In the genomic region with DNA sequence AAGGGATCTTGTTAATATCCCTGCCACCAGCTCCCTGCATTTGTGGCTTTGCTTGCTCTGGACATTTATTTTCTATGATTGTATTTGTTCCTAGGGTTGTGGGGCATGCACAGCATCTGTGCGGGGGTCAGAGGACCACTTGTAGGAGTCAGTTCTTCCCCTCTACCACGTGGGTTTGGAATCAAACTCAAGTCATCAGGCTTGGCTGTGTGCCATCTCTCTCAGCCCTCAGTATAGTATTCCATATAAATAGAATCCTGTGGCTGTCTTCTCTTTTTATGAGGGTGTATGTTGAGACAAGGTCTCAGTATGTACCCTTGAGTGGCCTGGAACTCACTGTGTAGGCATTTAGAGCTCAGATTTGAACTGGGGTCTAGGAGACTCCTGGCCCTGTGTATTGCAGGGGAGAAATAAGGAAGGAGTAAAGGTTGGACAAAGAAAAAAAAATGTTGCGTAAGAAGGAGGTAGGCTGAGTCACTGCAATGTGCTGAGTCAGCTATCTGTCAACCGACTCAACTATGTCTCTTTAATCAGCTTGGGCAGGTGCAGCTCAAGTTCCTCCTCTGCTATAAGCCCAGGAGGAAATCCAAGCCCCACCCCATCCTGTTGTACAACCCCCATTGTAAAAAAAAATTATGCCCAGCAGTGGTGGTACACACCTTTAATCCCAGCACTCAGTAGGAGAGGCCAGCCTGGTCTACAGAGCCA, we compare ENCODE assay signal across 13 mouse cellular contexts. TPM values are rescaled to one million over a fixed set of nuclear protein-coding genes. Genes with fewer than 3 reads are reported as not detected.
A peak's percentile ranks its signal among the peaks of the same experiment; 100 is the strongest.
DNase-seq lines count a peak whose midpoint lies in the region; ATAC-seq lines count a peak whose summit lies in the region.
"Had no signal": no experiment of that assay in that cellular context is flagged by ENCODE, and none has a peak within 500 bp of the region (broad histone marks: within the 10 kb centered on the region; RNA-seq: fewer than 3 reads in every experiment).

No protein-coding gene starts in this region.

- intact Hi-C loops in left cerebral cortex, postnatal 36 days (cut with DNase I) = no loop called here

- 0 out of 2 replicates have a peak overlapping the region, but pooled peaks have one; percentile 6 for H3K4me2 ChIP-seq in liver, embryonic 12.5 days
- H3K4me2 ChIP-seq in forebrain, embryonic 13.5 days = no peak overlapping the region
- H3K4me2 ChIP-seq: hindbrain, embryonic 13.5 days had no signal

- peaks cover 40% of the 10 kb centered on the region for H3K4me1 ChIP-seq in liver, embryonic 12.5 days
- H3K4me1 ChIP-seq in forebrain, embryonic 13.5 days = peaks cover 20% of the 10 kb centered on the region

- WGBS in liver, embryonic 12.5 days (ENCODE audit: insufficient replicate concordance) = 38% methylated on average over 4 of the region's 4 CpGs
- WGBS in forebrain, embryonic 13.5 days = 85% methylated on average over 4 of the region's 4 CpGs

- peaks cover 34% of the 10 kb centered on the region for H3K27me3 ChIP-seq in liver, embryonic 12.5 days (replicated peaks)
- no peaks in the 10 kb centered on the region for H3K27me3 ChIP-seq in forebrain, embryonic 13.5 days
- H3K27me3 ChIP-seq: hindbrain, embryonic 13.5 days had no signal

- H3K36me3 ChIP-seq in liver, embryonic 12.5 days = no peaks in the 10 kb centered on the region
- H3K36me3 ChIP-seq in forebrain, embryonic 13.5 days (ENCODE audit: poor library complexity, severe bottlenecking) = no peaks in the 10 kb centered on the region
- H3K36me3 ChIP-seq: hindbrain, embryonic 13.5 days had no signal

- DNase-seq in 416B (ENCODE audit: low read depth) = peak; percentile 94
- peak; percentile 43 for DNase-seq in c-Kit-negative CD71-positive TER-119-positive erythroid progenitor cells, embryonic 14.5 days (ENCODE audit: low read depth, low spot score)
- DNase-seq in thymus, adult 18-20 months = peak; percentile 40 to 64
- no peak for DNase-seq in ovary, postnatal 14 days (ENCODE audit: low spot score)
- no peak for DNase-seq in left cerebral cortex, adult 18-20 months (ENCODE audit: low spot score in 2 of 2)
- no peak for DNase-seq in left cerebral cortex, postnatal 36 days (ENCODE audit: low spot score in 2 of 2)
- DNase-seq: adrenal gland, adult 2 months; cerebellum, adult 2 months; kidney, postnatal 10 days had no signal

- ATAC-seq in liver, embryonic 12.5 days = peak; percentile 54; the same call in 1 of the 2 replicates
- ATAC-seq in forebrain, embryonic 13.5 days = no peak

- no peak overlapping the region for H3K9ac ChIP-seq in liver, embryonic 12.5 days
- no peak overlapping the region for H3K9ac ChIP-seq in forebrain, embryonic 13.5 days
- H3K9ac ChIP-seq: hindbrain, embryonic 13.5 days had no signal

- no peaks in the 10 kb centered on the region for H3K9me3 ChIP-seq in liver, embryonic 12.5 days (replicated peaks)
- H3K9me3 ChIP-seq in forebrain, embryonic 13.5 days (replicated peaks) = no peaks in the 10 kb centered on the region
- H3K9me3 ChIP-seq: hindbrain, embryonic 13.5 days; megakaryocyte, embryonic 14.5 days had no signal

- H3K4me3 ChIP-seq in liver, embryonic 12.5 days = no peak overlapping the region
- H3K4me3 ChIP-seq in forebrain, embryonic 13.5 days = no peak overlapping the region
- H3K4me3 ChIP-seq: hindbrain, embryonic 13.5 days; megakaryocyte, embryonic 14.5 days had no signal

- no peak overlapping the region for H3K27ac ChIP-seq in liver, embryonic 12.5 days
- H3K27ac ChIP-seq in forebrain, embryonic 13.5 days = no peak overlapping the region
- H3K27ac ChIP-seq: hindbrain, embryonic 13.5 days had no signal

RNA-seq across cellular contexts. Expression of a gene that starts 3.0 kb away (rescaled TPM):
- 1.7 and 2.3 TPM in 2 replicates for polyA plus RNA-seq in liver, embryonic 12.5 days (2016; fragmentation: Nextera tagmentation; extraction: Ambion mirVana)
- 1 to 10 TPM; 5.3 to 6.7 TPM for total RNA-seq in left cerebral cortex, adult 18-20 months (2021)
- 10 to 100 TPM in 1 of 2 experiments, 1 to 10 TPM in 1; 7.7 to 10.8 TPM for total RNA-seq in left cerebral cortex, postnatal 36 days (2021)
- 7.7 and 9.7 TPM in 2 replicates for polyA plus RNA-seq in forebrain, embryonic 13.5 days (2015; fragmentation: Nextera tagmentation; extraction: Ambion mirVana)

RNA-seq across cellular contexts. Expression of a gene that starts 19.7 kb away (rescaled TPM):
- polyA plus RNA-seq in liver, embryonic 12.5 days (2016; fragmentation: Nextera tagmentation; extraction: Ambion mirVana) = 0.10 and 0.13 TPM in 2 replicates
- total RNA-seq in left cerebral cortex, adult 18-20 months (2021) = under 1 TPM; 0.23 to 0.42 TPM
- under 1 TPM; 0.27 to 0.37 TPM for total RNA-seq in left cerebral cortex, postnatal 36 days (2021)
- 0.08 and 0.10 TPM in 2 replicates for polyA plus RNA-seq in forebrain, embryonic 13.5 days (2015; fragmentation: Nextera tagmentation; extraction: Ambion mirVana)

Comparison
In these comparisons a context has a peak if more than half of its experiments do, and no peak if none do; other contexts are left out.
1. DNase-seq: peak in 416B (single experiment), c-Kit-negative CD71-positive TER-119-positive erythroid progenitor cells, embryonic 14.5 days (single experiment) and thymus, adult 18-20 months (2 of 2); none in ovary, postnatal 14 days (single experiment), left cerebral cortex, adult 18-20 months (0 of 2) and left cerebral cortex, postnatal 36 days (0 of 2).